ENCODE assay signal across 8 mouse cellular contexts in genomic region chr3:93130460-93130859, GRCm38 (mm10). TPM values are rescaled to one million over a fixed set of nuclear protein-coding genes. Genes with fewer than 3 reads are reported as not detected.
A peak's percentile ranks its signal among the peaks of the same experiment; 100 is the strongest.
DNase-seq lines count a peak whose midpoint lies in the region; ATAC-seq and TF ChIP-seq lines count a peak whose summit lies in the region.

No protein-coding gene starts in this region.

- no peak overlapping the region for H3K27ac ChIP-seq in kidney, embryonic 15.5 days
- H3K27ac ChIP-seq in forebrain, embryonic 11.5 days (ENCODE audit: low read depth, low read length) = no peak overlapping the region
- H3K27ac ChIP-seq in intestine, embryonic 14.5 days (ENCODE audit: low read depth) = no peak overlapping the region
- no peak overlapping the region for H3K27ac ChIP-seq in midbrain, postnatal 0 days (ENCODE audit: low read depth, low read length)

- no peaks in the 10 kb centered on the region for H3K36me3 ChIP-seq in kidney, embryonic 15.5 days
- H3K36me3 ChIP-seq in forebrain, embryonic 11.5 days (ENCODE audit: control insufficient read depth, insufficient read depth, low read length) = no peaks in the 10 kb centered on the region
- H3K36me3 ChIP-seq in intestine, embryonic 14.5 days (ENCODE audit: control insufficient read depth, insufficient read depth, low read length) = no peaks in the 10 kb centered on the region
- H3K36me3 ChIP-seq in midbrain, postnatal 0 days (ENCODE audit: insufficient read depth, low read length) = no peaks in the 10 kb centered on the region

- peak; percentile 92 for TF ChIP-seq CTCF in midbrain, postnatal 0 days (IDR thresholded peaks at IDR 0.05)

- intact Hi-C loops in left cerebral cortex, postnatal 14 days (cut with DNase I) = loop anchor here (10.0 kb wide), 1 partner anchor 174 kb away; no protein-coding TSS in a partner anchor

- no peak overlapping the region for H3K9ac ChIP-seq in kidney, embryonic 15.5 days
- H3K9ac ChIP-seq in forebrain, embryonic 11.5 days (ENCODE audit: low read length) = no peak overlapping the region
- no peak overlapping the region for H3K9ac ChIP-seq in intestine, embryonic 14.5 days (ENCODE audit: low read length)
- H3K9ac ChIP-seq in midbrain, postnatal 0 days (replicated peaks; ENCODE audit: low read length, poor library complexity, severe bottlenecking) = no peak overlapping the region

- H3K9me3 ChIP-seq in kidney, embryonic 15.5 days (replicated peaks) = no peaks in the 10 kb centered on the region
- no peaks in the 10 kb centered on the region for H3K9me3 ChIP-seq in forebrain, embryonic 11.5 days (ENCODE audit: control insufficient read depth, low read length)
- no peaks in the 10 kb centered on the region for H3K9me3 ChIP-seq in intestine, embryonic 14.5 days (ENCODE audit: control insufficient read depth, low read length)
- H3K9me3 ChIP-seq in midbrain, postnatal 0 days (ENCODE audit: low read length) = no peaks in the 10 kb centered on the region

- ATAC-seq in kidney, embryonic 15.5 days (replicated peaks; ENCODE audit: low FRiP score) = no peak; the same call in 1 of the 2 replicates
- peak; percentile 75; the same call in 1 of the 2 replicates for ATAC-seq in forebrain, embryonic 11.5 days (replicated peaks; ENCODE audit: low FRiP score)
- ATAC-seq in intestine, embryonic 14.5 days (replicated peaks; ENCODE audit: low FRiP score, low TSS enrichment, low read depth) = no peak
- ATAC-seq in midbrain, postnatal 0 days (ENCODE audit: low FRiP score) = peak; percentile 59; the same call in 1 of the 2 replicates

- H3K4me3 ChIP-seq in kidney, embryonic 15.5 days (replicated peaks) = no peak overlapping the region
- no peak overlapping the region for H3K4me3 ChIP-seq in forebrain, embryonic 11.5 days (ENCODE audit: low read depth, low read length)
- no peak overlapping the region for H3K4me3 ChIP-seq in intestine, embryonic 14.5 days (ENCODE audit: low read depth, low read length)
- no peak overlapping the region for H3K4me3 ChIP-seq in midbrain, postnatal 0 days (ENCODE audit: low read depth, low read length)

- no peak overlapping the region for H3K4me2 ChIP-seq in kidney, embryonic 15.5 days
- no peak overlapping the region for H3K4me2 ChIP-seq in forebrain, embryonic 11.5 days (ENCODE audit: low read depth, low read length, severe bottlenecking)
- H3K4me2 ChIP-seq in intestine, embryonic 14.5 days (ENCODE audit: low read length) = no peak overlapping the region
- no peak overlapping the region for H3K4me2 ChIP-seq in midbrain, postnatal 0 days (ENCODE audit: low read depth, low read length, poor library complexity, severe bottlenecking)

- DNase-seq in kidney, adult 11 months = peak; percentile 41
- DNase-seq in brain, adult 2 months (ENCODE audit: low read depth, low spot score) = peak; percentile 69
- peak; percentile 69 for DNase-seq in forebrain, embryonic 11.5 days (ENCODE audit: low spot score)
- DNase-seq in intestine, embryonic 14.5 days (ENCODE audit: low spot score) = peak; percentile 72
- DNase-seq in left cerebral cortex, postnatal 14 days (ENCODE audit: low spot score in 2 of 2) = peak; percentile 67 to 74
- peak; percentile 78 for DNase-seq in midbrain, postnatal 0 days (ENCODE audit: low spot score)
- DNase-seq in thymus, postnatal 14 days = peak; percentile 10

- 17% methylated on average over 3 of the region's 3 CpGs for WGBS in kidney, embryonic 15.5 days
- WGBS in forebrain, embryonic 11.5 days = 18% methylated on average over 3 of the region's 3 CpGs
- 18% methylated on average over 3 of the region's 3 CpGs for WGBS in intestine, embryonic 14.5 days
- WGBS in midbrain, postnatal 0 days = 4% methylated on average over 3 of the region's 3 CpGs

- H3K27me3 ChIP-seq in kidney, embryonic 15.5 days = no peaks in the 10 kb centered on the region
- H3K27me3 ChIP-seq in forebrain, embryonic 11.5 days (ENCODE audit: control insufficient read depth, insufficient read depth, low read length) = no peaks in the 10 kb centered on the region
- H3K27me3 ChIP-seq in intestine, embryonic 14.5 days (replicated peaks; ENCODE audit: control insufficient read depth, insufficient read depth, low read length) = no peaks in the 10 kb centered on the region
- H3K27me3 ChIP-seq in midbrain, postnatal 0 days (ENCODE audit: insufficient read depth, low read length) = no peaks in the 10 kb centered on the region

- H3K4me1 ChIP-seq in kidney, embryonic 15.5 days = no peaks in the 10 kb centered on the region
- H3K4me1 ChIP-seq in forebrain, embryonic 11.5 days (replicated peaks; ENCODE audit: control insufficient read depth, insufficient read depth, low read length) = no peaks in the 10 kb centered on the region
- no peaks in the 10 kb centered on the region for H3K4me1 ChIP-seq in intestine, embryonic 14.5 days (replicated peaks; ENCODE audit: control insufficient read depth, insufficient read depth, low read length)
- H3K4me1 ChIP-seq in midbrain, postnatal 0 days (ENCODE audit: insufficient read depth, low read length) = no peaks in the 10 kb centered on the region

RNA-seq across cellular contexts. Expression of gene Crnn, which starts 14.1 kb away (rescaled TPM):
- 0.10 TPM in 1 of 2 replicates, not detected in the other for polyA plus RNA-seq in kidney, embryonic 15.5 days (2015; fragmentation: Nextera tagmentation; extraction: Ambion mirVana)
- polyA plus RNA-seq in forebrain, embryonic 11.5 days (2014; fragmentation: Nextera tagmentation; extraction: Ambion mirVana) = not detected in 2 replicates
- not detected in 2 replicates for polyA plus RNA-seq in intestine, embryonic 14.5 days (2014; fragmentation: Nextera tagmentation; extraction: Ambion mirVana)
- not detected for total RNA-seq in left cerebral cortex, postnatal 14 days (2021)
- total RNA-seq in midbrain, postnatal 0 days (2014; rRNA removed) = 0.33 TPM in 1 of 2 replicates, not detected in the other
- not detected in 2 replicates for polyA plus RNA-seq in midbrain, postnatal 0 days (2015; fragmentation: Nextera tagmentation; extraction: Ambion mirVana)

Comparison
In these comparisons a context has a peak if more than half of its experiments do, and no peak if none do; other contexts are left out.
1. DNase-seq: peak in every context shown above with its lines; median percentile 78 in midbrain, postnatal 0 days; 72 in intestine, embryonic 14.5 days; 70 in left cerebral cortex, postnatal 14 days; 69 in brain, adult 2 months; 69 in forebrain, embryonic 11.5 days; 41 in kidney, adult 11 months; 10 in thymus, postnatal 14 days.
2. ATAC-seq: peak in forebrain, embryonic 11.5 days (single experiment) and midbrain, postnatal 0 days (single experiment); none in kidney, embryonic 15.5 days (single experiment) and intestine, embryonic 14.5 days (single experiment).